Mouse (Mus musculus) small intestine, adult 2 months (tissue): ENCODE results near the gene Plekho1.

Source experiments
- CTCF ChIP-seq: fragments of 200-500 bp; IDR thresholded peaks from 2 replicates; pipeline ENCODE4 v1.5.1; 2012; ENCODE audit warnings: low read depth, mild to moderate bottlenecking, control low read depth, inconsistent platforms, low read length, moderate library complexity, mixed read lengths; ENCODE audit not compliant: insufficient replicate concordance, insufficient read length; ENCODE audit errors: extremely low read depth
- POLR2A ChIP-seq: fragments of 200-500 bp; IDR thresholded peaks from 2 replicates; pipeline ENCODE4 v1.6.1; 2012; ENCODE audit warnings: low read depth, mild to moderate bottlenecking, control low read depth, inconsistent platforms, low read length, moderate library complexity

DNA sequence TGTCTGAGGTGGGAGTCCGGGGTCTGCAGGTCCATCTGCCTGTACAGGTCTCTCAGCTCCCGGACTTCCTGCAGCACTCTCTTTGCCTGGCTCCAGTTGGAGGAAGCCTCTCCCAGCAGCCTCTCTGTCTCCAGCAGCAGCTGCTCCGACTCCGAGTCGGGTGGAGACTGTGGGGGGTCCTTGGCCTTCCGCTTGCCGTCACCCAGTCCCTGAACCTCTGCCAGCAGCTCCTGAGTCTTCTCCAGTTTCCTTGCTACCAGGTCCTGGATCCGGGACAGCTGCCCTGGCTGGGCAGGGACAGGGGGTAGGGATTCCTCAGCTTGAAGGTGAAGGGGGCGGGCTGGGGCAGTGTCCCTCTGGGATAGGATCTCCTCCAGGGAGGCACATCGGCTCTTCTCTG is 6.8 kb downstream of the Plekho1 start:
- TF ChIP-seq POLR2A, result no peak
- no peak for TF ChIP-seq CTCF
